Mouse (Mus musculus) kidney, adult 11 months (tissue): ENCODE results near the gene Serac1.
A peak's percentile ranks its signal among the peaks of the same experiment; 100 is the strongest.
"Not testable (repeated sequence)": the region's sequence is repeated elsewhere in the genome, so short reads cannot be mapped to it uniquely, and the experiment has no call there.

Source experiments
- DNase-seq: peaks from one replicate; pipeline ENCODE4 v3.0.0; 2022

The Serac1 gene

GRCm38 (mm10) chr17:6063532-6063931 is 16.0 kb downstream of the Serac1 start:
- no peak for DNase-seq

- DNase-seq, result no peak
Observed at GRCm38 (mm10) chr17:6062793-6063192, 16.7 kb downstream of the Serac1 start.

- peak; percentile 22 for DNase-seq
Observed at GRCm38 (mm10) chr17:6054934-6055355, 24.6 kb downstream of the Serac1 start.

GRCm38 (mm10) chr17:6052801-6053200 is 26.7 kb downstream of the Serac1 start:
- no peak for DNase-seq

GRCm38 (mm10) chr17:6037507-6037906 is 42.0 kb downstream of the Serac1 start:
- no peak for DNase-seq

GRCm38 (mm10) chr17:6036872-6037271 is 42.7 kb downstream of the Serac1 start:
- no peak for DNase-seq

- DNase-seq, result peak; percentile 63
Observed at GRCm38 (mm10) chr17:6036458-6036857, 43.1 kb downstream of the Serac1 start.

- no peak for DNase-seq
Observed at GRCm38 (mm10) chr17:6035661-6036060, 43.9 kb downstream of the Serac1 start.

GRCm38 (mm10) chr17:6025831-6026230 is 53.7 kb downstream of the Serac1 start:
- no peak for DNase-seq

GRCm38 (mm10) chr17:6021374-6021789 is 58.2 kb downstream of the Serac1 start:
- not testable (repeated sequence) for DNase-seq

GRCm38 (mm10) chr17:6020636-6021035 is 58.9 kb downstream of the Serac1 start:
- DNase-seq, result no peak

- no peak for DNase-seq
Observed at GRCm38 (mm10) chr17:6019776-6020175, 59.8 kb downstream of the Serac1 start.

- DNase-seq, result no peak
Observed at GRCm38 (mm10) chr17:6018348-6018747, 61.2 kb downstream of the Serac1 start.

GRCm38 (mm10) chr17:6017268-6017667 is 62.3 kb downstream of the Serac1 start:
- DNase-seq, result no peak

- DNase-seq, result no peak
Observed at GRCm38 (mm10) chr17:6016213-6016780, 63.2 kb downstream of the Serac1 start.

- DNase-seq, result no peak
Observed at GRCm38 (mm10) chr17:6014985-6015384, 64.6 kb downstream of the Serac1 start.

GRCm38 (mm10) chr17:6013079-6013478 is 66.5 kb downstream of the Serac1 start:
- DNase-seq, result no peak

- no peak for DNase-seq
Observed at GRCm38 (mm10) chr17:6009606-6010005, 69.9 kb downstream of the Serac1 start.

- DNase-seq, result no peak
Observed at GRCm38 (mm10) chr17:6008590-6008989, 71.0 kb downstream of the Serac1 start.

- DNase-seq, result no peak
Observed at GRCm38 (mm10) chr17:6007902-6008301, 71.6 kb downstream of the Serac1 start.

- no peak for DNase-seq
Observed at GRCm38 (mm10) chr17:6007101-6007780, 72.3 kb downstream of the Serac1 start.

- DNase-seq, result peak; percentile 77
Observed at GRCm38 (mm10) chr17:6005638-6006471, 73.7 kb downstream of the Serac1 start.

GRCm38 (mm10) chr17:6005246-6005637 is 74.3 kb downstream of the Serac1 start:
- no peak for DNase-seq

GRCm38 (mm10) chr17:6003661-6004060 is 75.9 kb downstream of the Serac1 start:
- no peak for DNase-seq
